Mouse (Mus musculus) right cerebral cortex, adult 18-20 months (tissue): Measurements from ENCODE around the gene Rab5if.
"Not testable (repeated sequence)": the region's sequence is repeated elsewhere in the genome, so short reads cannot be mapped to it uniquely, and the experiment has no call there.

ENCODE experiments used
- DNase-seq: peaks from one replicate; pipeline ENCODE4 v3.0.0; 2022; ENCODE audit warnings: mixed read lengths

The Rab5if gene

DNA sequence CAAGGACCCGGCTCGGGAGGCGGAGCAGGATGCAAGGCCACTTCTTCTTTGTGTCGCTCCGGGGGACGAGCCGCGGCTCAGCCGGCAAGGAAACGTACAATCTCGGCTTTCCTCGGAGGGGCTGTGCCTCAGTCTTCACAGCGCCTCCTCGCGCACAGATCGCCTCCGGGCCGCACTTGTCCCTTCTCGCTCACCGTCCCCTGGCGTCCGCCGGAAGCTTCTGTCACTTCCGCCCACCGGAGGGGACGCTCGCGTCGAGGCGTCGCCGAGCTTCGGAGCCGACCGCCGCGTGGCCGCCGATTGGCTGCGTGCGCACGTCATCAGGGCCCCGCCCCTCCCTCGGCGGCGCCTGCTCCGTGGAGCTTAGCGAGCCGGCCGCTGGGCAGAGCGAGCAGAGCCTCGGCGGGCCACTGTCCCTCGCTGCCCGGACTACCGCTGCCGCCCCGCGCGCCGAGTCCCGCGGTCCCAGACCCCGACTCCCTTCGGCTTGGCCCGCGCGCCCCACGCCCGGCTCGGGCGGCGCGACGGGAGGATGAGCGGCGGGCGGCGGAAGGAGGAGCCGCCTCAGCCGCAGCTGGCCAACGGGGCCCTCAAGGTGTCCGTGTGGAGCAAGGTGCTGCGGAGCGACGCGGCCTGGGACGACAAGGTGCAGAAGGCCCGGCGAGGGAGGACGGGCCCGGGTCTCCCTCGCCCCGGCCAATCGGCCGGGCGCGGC is at the start of gene Rab5if:
Gene Rab5if (plus strand): TSS at position 357 of the 715 bp plus-strand sequence.
- peak; percentile 98 for DNase-seq

DNA sequence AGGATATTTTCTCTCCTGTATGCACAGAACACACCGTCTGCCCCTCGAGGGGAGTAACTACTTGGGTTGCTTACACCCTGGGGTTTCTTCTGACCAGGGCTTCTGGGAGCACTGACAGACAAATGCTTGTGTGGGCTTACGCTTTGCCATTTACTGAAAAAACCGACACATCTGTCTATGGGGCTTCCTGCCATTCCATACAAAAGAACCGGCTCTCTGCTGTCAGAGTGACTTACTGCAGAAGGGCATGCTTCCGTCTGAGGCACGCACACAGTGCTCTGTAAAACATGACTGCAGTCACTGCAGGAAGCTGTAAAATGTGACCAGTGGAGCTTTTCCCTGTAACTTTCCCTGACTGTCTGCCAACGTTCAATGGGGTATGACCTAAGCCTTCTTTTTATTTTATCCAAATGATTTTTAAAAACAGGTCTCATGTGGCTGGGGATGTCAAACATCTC is 48.6 kb upstream of the Rab5if start:
- DNase-seq: no peak

DNA sequence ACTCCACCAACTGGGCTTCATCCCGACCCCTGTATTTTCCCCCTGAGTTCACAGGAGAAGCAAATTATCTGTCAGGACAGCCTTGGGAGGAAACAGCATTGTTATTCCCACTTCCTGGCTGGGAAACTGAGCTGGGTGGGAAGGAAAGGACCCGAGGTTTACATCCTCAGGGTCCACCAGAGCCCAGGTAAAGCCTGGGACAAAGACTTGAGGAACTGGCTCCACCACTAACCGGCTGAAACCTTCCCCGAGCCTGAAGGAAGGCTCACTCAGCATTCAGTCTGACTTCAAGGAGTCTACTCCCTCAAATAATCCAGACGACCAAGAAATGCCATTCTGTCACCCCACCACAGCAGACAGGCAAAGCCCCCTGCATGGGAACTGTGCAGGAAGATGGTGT is 48.0 kb upstream of the Rab5if start:
- no peak for DNase-seq

DNA sequence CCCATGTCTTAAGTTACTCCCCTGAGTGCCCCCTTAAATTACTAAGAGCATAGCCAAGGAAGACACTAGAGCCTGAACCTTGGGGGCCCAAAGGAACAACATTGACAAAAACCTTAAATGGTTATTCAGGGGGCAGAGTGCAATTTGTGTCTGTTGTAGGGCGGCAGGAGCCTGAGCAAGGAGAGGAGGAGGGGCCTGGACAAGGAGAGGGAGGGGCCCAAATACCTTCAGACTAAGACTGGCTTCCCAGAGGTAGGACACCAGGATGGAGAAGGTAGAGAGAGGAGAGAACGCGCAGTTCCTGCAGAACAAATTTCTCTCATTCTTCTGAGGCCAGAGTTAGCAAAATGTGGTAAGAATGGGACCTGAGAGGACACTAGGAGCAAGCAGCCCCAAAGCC is 47.5 kb upstream of the Rab5if start:
- DNase-seq: no peak

DNA sequence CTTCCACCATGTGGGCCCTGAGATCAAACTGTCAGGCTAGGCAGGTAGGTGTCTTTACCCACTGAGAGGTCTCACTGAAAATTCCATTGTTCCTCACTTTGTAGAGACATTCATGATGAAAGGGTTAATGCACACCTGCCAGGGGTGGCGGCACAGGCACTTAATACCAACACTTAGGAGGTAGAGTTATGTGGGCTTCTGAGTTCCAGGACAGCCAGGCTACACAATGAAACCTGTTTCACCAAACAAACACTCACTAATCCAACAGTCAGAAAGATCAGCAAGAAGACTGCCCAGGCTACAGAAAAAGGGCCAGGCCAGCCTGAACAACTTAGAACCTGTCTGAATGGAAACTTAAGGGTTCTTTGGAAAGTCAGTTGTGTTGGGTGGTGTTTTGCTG is 46.8 kb upstream of the Rab5if start:
- no peak for DNase-seq

DNA sequence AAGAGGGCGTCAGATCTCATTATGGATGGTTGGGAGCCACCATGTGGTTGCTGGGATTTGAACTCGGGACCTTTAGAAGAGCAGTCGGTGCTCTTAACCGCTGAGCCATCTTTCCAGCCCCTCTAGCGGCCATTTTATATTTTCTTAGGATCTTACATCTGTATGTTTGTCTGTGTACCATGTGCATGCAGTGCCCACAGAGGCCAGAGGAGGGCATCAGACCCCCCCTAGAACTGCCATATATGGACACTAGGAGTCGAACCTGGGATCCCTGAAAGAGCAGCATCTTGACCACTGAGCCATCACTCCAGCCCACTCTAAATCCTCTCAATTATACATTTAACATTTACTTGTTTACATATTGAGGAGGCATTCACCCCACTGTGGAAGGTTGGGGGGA is 37.8 kb upstream of the Rab5if start:
- not testable (repeated sequence) for DNase-seq

DNA sequence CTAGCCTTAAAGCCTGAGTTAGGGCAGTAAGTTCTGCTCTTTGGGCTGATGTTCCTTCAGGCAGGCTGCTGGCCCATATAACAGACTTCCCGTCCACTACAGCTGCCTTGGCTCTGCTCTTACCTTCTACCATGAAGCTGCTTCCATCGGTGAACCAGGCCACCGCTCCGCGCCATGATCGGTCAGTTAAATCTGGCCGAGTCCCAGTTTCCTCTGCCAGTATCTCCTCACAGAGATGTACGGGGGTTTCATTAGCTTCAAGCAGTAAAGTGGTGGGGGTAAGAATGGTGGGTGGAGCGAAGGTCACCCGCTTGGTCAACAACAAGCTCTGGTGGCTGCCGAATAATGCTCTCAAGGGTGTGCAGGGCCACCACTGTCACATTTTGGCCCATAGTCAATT is 28.6 kb upstream of the Rab5if start:
- no peak for DNase-seq

DNA sequence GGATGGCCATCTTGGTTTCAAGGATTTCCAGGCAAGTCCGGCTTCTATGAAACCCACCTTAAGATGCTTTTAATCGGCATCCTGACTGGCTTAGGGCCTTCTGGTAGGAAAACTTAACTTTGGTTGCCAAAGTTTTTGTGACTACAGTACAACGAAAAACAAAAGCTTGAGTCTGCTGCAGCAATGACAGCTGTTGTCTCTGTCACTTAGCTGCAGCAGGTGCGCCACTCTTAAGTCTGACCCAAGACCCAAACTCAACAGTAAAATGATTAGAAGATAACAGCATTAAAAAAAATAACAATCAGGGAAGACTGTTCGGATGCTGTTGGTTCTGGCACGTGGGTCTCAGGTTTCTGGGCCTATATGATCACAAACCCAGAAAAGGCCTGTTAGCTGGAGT is 24.1 kb upstream of the Rab5if start:
- no peak for DNase-seq

DNA sequence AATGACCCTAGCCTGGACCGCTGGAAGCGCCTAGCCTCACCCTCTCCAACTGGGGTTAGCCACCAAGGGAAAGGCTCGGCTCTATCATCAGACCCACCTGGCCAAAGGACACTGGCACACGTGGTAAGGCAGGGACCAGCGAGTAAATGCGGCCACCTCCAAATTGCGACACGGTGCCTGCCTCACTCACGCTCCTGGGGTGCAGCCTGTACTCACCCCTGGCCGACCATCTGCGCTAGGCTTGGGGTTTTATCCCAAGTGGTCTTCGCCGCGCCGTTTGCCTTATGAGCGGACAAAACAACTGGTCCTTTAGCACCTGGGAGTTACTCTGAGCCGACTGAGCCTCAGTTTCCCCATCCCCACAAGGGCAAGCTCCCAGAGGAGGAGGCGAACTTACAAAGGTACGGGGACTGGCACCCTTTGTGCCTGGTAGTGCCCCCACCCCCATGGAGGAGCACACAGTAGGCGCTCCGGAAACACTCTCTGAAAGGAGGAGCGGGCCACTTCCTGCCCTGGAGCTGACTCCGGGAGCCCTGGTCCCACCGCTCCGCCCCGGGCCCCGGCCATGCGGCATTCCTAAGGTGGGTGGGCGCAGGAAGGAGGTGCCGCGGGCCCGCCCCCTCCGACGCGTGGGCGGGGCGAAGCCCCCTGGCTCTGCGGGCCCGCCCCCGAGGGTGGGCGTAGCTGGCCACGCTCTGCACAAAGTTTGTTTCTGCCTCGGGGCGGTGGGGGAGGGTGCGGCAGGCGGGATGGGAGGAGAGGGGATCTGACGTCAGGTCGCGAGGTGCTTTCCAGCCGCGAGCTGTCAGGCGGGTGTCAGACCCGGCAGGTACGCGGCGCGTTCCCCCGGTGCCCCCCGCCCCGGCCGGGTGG is 23.4 kb upstream of the Rab5if start, which contains the start of gene Tgif2:
Gene Tgif2 (plus strand): TSS at position 689 of the 873 bp plus-strand sequence.
- no peak for DNase-seq

DNA sequence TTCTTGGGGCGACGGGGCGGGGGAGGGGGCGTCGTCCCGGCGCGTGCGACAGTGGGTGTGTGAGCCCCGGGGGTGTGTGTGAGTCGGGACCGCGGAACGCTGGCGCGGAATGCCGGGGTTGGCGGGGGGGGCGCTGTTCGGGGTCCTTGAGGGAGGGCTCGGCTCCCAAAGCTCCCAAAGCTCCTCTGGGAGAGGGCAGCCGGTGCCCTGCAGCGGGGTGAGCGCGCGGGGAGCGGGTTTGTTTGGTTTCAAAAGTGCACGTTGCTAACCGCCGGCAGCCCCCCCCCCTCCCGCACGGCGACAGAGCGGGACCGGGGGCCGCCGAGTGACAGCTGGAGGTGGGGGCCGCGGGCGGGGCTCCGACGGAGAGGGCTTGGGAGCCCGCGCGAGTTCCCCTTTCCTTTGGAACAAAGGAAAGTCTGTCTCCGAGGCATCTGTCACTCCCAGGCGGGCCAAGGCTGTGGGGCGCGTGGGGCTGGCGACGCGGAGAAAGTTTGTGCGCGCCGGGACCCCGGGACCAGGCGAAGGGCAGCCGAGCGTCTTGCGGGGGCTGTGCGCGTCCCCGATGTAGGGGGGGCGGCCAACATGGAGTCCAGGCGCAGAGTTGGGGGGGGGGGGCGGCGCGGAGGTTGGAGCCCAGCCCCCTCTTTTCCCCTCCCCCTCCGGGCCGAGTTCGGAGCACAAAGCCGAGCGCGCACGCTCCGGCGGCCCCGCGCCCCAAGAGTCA is 22.5 kb upstream of the Rab5if start:
- DNase-seq: peak; percentile 11

DNA sequence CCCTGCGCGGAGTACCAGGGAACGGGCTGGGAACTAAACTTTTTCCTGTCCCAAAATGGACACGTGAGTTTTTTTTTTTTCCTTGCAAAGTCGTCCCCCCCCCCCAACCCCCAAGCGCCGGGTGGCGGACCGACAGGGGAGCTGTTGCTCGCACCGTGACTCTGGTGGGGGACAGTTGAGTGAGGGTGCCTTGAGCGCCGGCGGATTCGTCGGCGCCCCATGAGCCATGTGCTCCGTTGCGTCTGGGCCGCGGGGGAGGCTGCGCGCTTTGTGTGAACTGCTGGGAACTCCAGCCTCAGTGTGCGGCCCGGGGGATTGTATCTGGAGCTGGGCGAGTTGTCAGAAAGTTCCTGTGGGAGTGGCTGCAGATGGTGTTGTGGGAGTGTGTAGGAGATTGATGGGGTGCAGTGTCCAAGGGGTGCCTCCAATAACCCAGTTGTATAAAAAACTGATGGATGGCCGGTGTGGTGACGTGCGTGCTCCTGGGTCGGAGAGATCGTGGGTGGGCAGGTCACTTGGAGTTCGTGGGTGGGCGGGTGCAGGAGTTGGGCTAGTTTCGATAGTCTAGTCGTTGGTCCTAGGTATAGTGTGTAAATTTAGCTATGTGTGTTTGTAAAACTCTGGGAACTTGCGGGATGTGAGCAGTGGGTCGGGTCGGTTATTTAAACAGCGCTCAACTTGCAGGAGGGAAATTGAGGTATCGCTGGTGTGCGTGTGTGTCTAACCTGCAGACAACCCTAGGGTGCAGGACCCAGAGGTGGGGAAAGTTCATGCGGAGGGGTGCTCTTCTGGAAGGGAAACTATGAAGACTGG is 21.7 kb upstream of the Rab5if start:
- peak; percentile 72 for DNase-seq

DNA sequence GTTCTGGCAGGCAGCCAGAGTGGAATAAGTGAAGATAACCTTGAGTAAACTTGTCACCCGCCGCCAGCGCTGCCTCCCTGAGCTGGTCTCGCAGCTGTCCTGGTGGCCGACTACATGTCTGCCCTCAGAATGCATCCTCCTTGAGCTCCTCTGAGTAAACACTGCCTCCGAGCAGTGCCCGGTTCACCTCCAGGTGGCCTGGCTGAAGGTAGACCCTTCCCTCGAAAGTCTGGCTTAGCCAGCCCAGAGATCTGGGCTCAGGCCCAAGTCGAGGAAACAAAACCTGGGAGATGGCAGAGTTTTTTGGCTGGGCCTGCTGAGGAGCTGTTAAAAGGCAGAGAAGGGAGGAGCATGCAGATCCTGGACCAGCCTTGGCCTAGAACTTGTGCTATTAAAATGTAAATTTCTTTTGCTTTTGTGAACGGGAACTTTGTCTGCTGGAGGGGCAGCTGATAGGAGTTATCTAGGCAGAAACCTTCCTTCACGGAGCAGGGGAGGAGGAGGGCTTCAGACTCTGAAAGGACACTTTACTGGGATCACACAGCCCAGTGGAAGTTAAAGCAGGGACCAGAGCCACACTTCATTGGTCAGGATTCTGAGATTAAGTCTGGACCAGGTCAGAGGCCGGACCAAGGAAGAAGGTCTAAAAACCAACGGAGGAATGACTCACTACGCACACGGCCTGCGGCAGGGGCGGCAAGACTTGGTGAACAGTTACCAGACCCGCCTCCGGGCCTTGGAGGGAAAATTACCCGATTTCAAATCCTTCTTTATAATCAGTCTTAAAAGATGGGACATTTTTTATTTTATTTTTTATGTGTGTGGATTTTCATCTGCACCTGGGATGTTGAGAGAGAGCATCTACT is 20.9 kb upstream of the Rab5if start:
- DNase-seq: peak; percentile 50

DNA sequence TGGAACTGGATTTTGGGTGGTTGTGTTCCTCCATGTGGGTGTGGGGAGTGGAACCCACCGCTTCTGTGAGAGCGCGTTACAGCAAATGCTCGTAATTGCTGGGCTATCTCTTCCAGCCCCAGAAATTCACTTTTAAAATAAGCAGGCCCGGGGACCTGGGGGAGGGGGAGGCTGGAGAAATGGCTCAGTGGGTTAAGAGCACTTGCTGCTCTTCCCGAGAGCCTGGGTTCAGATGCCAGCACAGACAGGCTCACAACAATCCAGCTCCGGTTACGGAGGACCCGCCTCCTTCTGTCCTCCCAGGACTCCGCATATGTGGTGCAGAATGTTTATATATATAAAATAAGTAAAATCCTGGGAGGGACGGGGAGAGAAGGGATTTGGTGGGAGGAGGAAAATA is 20.2 kb upstream of the Rab5if start:
- no peak for DNase-seq

DNA sequence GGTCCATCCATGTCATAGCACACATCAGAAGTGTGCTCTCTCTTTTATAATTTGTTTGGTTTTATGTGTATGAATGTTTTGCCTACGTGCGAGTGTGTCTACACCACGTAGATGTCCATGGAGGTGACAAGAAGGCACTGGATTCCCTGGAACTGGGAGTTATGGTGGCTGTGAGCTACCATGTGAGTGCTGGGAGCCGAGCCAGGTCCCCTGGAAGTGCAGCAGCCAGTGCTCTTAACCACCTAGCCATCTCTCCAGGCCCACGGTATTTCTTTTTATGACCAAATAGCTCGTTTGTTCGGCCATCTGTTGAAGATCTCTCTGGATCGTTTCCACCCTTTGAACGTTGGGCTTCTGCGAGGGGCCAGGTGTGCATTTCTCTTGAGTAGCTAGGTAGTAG is 19.6 kb upstream of the Rab5if start:
- no peak for DNase-seq

DNA sequence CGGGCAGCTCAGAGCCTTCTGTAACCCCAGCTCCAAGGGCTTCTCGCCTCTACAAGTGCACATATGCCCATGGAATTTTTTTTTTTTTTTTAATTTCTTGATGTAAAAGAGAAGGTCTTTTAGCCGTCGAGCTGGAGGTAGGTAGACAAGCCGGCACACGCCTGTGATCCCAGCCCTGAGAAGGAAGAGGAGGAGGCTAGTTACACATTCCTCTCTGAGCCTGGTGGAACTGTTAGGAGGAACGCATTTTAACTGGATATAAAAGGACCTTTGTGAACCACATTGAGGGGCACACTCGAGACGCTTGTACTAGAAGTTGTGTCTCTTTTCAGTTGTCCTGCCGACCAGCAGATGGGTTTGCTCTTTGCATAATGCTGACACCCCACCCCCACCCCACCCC is 18.2 kb upstream of the Rab5if start:
- no peak for DNase-seq

DNA sequence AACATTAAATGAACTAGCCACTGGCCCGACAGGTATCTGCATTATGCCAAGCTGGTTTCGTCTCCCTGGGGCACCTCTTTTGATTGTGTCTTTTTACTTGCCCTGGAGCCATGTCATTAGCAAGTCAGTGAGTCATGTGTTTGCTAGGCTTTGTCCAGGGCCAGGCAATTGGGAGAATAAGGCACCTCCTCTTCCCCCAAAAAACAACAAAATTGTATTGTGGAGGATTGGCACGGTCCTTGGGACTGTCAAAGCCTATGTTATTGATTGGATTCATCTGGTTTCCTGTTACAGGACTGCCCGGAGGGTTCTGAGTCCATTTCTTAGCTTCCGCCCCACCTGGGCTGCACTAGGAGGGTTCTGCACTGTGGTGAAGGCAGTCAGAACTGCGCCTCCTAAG is 15.3 kb upstream of the Rab5if start:
- DNase-seq: no peak

DNA sequence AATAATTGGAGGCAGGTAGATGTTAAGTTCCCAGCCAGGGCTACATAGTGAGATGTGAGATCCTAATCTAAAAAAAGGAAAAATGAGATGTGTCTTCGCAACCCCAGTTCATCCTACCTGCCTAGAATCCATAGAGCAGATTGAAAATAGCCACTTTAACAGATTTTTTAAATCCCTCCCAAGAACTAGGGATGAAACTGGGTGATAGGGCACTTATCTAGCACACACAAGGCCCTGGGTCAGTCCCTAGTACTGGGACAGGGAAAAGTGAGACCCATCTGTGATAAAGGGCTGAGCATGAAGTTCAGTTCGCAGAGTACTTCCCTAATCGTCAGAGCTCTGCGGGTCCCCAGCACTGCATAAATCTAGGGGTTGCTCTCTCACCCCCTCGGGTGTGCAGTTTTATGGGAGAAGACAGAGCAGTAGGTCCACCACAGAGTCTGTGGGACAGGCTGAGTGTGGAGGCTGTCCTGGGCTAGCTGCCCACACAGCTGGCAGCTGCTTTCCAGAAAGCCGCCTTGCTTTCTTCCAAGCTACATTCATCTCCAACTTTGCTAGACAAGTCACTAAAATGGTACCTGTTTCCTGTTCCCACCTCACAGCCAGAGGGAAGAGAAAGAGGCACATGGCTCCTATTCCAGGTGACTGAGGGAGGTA is 14.3 kb upstream of the Rab5if start:
- no peak for DNase-seq

DNA sequence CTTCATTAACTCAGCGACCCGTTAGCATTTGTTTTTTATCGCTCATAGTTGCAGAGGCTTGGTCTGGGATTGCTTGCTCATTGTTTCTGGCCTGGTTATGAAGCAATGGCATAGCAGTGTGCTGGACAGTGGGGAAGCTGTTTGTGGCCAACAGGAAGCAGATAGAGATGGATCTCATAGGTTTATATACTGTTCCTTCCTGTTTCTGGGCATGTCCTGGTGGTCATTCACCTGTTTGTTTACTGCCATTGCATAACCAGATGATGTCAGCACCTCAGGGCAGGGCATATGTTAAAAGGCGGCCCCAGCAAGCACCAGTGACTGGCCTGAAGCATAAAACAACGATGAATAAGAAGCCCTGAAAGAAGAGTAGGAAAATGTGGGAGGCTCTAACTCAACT is 12.4 kb upstream of the Rab5if start:
- DNase-seq: no peak

DNA sequence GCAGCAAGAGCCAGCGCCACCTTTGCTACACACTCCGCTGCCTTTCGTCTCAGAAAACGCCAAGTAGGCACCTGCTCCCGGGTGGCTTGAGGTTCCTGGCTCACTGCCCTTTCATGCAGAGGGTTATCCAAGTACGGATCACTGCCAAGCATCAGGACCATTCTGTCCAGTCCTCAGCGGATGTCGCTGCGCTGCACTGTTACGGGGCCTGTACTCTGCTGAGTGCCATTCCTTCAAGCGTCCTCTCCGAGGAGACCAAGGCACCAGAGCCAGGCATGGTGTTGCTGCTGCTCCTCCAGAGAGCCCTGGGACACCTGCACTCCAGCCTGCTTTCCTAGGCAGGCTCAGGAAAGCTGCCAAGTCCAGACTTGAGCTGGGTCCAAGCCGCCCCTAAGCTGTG is 9.3 kb upstream of the Rab5if start:
- DNase-seq: not testable (repeated sequence)

DNA sequence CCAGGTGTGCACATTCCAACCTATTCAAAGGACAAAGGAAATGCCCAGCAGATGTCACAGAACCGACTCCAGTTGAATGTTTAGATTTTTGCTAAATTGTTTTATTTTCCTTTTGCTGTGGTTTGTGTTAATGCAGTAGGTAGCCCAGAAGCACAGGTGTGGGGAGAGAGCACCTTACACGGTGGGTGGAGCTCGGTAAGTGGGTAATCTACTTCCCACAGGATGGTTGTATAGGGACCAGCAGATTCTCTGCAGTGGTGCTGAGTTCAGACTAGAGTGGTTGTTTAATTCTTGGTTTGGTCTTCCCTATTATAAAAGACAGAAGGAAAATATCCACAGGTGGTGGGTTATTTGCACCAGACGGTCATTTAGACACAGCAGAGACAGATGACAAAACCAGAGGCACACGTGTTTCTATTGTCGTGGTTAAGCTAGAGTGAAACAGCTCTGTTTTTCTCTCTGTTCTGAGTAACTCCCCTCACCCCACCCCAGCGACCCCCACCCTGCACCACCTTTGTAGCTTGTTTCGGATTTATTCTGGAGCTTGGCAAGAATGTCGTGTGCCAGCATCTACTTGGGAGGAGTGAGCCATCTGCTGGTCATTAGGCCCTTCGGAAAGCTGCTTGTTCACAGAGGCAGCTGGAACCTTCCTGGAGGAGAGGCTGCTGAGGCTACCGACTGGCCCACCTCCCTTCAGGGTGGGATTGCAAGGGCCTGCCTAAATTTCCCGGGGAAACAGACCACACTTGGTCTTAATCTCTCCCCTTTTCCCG is 8.7 kb upstream of the Rab5if start:
- peak; percentile 52 for DNase-seq
